Mouse (Mus musculus): ENCODE data around the gene Metap2.
"Not testable (repeated sequence)": the region's sequence is repeated elsewhere in the genome, so short reads cannot be mapped to it uniquely, and the experiment has no call there.

The Metap2 gene

GRCm38 (mm10) chr10:93909811-93910446 lies 13.0 kb upstream of the Metap2 start:
- no peak for DNase-seq

GRCm38 (mm10) chr10:93909015-93909414 lies 12.1 kb upstream of the Metap2 start:
- DNase-seq: no peak

GRCm38 (mm10) chr10:93908540-93908939 lies 11.6 kb upstream of the Metap2 start:
- no peak for DNase-seq

- DNase-seq: no peak
These were observed 10.5 kb upstream of the Metap2 start for GRCm38 (mm10) chr10:93907376-93907775.

- DNase-seq: no peak
These were observed 3.0 kb upstream of the Metap2 start for GRCm38 (mm10) chr10:93899907-93900306.

GRCm38 (mm10) chr10:93899303-93899702 lies 2.4 kb upstream of the Metap2 start:
- DNase-seq: no peak

- DNase-seq: no peak
These were observed 4.3 kb downstream of the Metap2 start for GRCm38 (mm10) chr10:93892551-93892950.

- DNase-seq: no peak
These were observed 5.9 kb downstream of the Metap2 start for GRCm38 (mm10) chr10:93891031-93891430.

GRCm38 (mm10) chr10:93890565-93890964 lies 6.3 kb downstream of the Metap2 start:
- DNase-seq: no peak

GRCm38 (mm10) chr10:93889976-93890375 lies 6.9 kb downstream of the Metap2 start:
- DNase-seq: no peak

- DNase-seq: peak; percentile 91
These were observed 7.3 kb downstream of the Metap2 start for GRCm38 (mm10) chr10:93889579-93889950.

GRCm38 (mm10) chr10:93888935-93889578 lies 7.8 kb downstream of the Metap2 start:
- DNase-seq: peak; percentile 69

- DNase-seq: no peak
These were observed 8.3 kb downstream of the Metap2 start for GRCm38 (mm10) chr10:93888590-93888934.

- no peak for DNase-seq
These were observed 10.9 kb downstream of the Metap2 start for GRCm38 (mm10) chr10:93885839-93886477.

- DNase-seq: no peak
These were observed 14.0 kb downstream of the Metap2 start for GRCm38 (mm10) chr10:93882738-93883364.

GRCm38 (mm10) chr10:93881918-93882317 lies 15.0 kb downstream of the Metap2 start:
- no peak for DNase-seq

- no peak for DNase-seq
These were observed 18.2 kb downstream of the Metap2 start for GRCm38 (mm10) chr10:93878732-93879131.

GRCm38 (mm10) chr10:93876772-93877171 lies 20.1 kb downstream of the Metap2 start:
- peak; percentile 23 for DNase-seq

GRCm38 (mm10) chr10:93868886-93869285 lies 28.0 kb downstream of the Metap2 start:
- DNase-seq: no peak

GRCm38 (mm10) chr10:93868401-93868800 lies 28.5 kb downstream of the Metap2 start:
- no peak for DNase-seq

- DNase-seq: no peak
These were observed 40.8 kb downstream of the Metap2 start for GRCm38 (mm10) chr10:93856095-93856494.

GRCm38 (mm10) chr10:93855126-93855525 lies 41.8 kb downstream of the Metap2 start:
- no peak for DNase-seq

- no peak for DNase-seq
These were observed 50.2 kb downstream of the Metap2 start for GRCm38 (mm10) chr10:93846706-93847105.

- not testable (repeated sequence) for DNase-seq
These were observed 61.8 kb downstream of the Metap2 start for GRCm38 (mm10) chr10:93835115-93835514.
